Mouse (Mus musculus) regulatory T cell (primary cell): ENCODE measurements around the gene Fgf10.

Source experiments
- in situ Hi-C: fragments of 300-600 bp; cut with MboI, MseI; formaldehyde crosslinking; loops from one replicate; pipeline ENCODE4 v1.15.1; 2025; ENCODE audit warnings: high pct_unique_total_duplicates

Gene Fgf10

DNA sequence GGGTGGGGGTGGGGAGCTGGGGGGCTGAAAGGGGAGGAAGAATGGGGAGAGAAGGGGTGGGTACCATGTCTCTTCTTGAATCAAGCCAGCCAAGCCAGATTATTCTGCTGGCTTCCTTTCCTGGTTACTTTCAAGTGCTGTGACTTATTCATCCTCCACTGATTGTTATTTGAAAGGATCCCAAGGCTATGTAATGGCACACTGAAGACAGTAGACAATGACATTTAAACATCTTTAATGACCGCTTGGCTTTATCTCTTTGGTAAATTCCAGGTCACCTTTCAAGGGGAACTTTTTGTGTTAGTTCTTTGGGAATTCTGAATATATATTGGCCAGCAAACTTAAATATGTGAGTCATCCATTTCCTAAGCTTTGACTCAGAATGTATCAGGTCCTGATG lies 47.1 kb downstream of the Fgf10 start:
- in situ Hi-C loops = no loop called here

DNA sequence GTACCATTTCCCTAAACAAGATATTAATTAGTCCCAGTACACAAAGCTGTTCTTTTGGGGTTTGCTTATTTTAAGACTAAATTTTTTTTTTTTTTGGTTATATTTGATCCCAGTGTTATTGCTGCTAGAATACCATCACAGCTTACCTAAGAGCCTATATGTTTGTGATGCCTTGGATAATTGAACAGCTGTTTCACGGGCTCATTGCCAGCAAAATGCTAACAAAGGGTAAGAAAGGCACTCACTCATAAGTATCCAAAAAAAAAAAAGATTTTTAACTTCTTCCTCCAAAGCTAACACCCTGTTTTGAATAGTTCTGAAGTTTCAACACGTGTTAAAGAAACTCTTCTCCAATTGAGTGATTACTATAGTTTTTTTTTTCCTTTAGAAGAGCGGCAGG lies 48.8 kb downstream of the Fgf10 start:
- in situ Hi-C loops = no loop called here

DNA sequence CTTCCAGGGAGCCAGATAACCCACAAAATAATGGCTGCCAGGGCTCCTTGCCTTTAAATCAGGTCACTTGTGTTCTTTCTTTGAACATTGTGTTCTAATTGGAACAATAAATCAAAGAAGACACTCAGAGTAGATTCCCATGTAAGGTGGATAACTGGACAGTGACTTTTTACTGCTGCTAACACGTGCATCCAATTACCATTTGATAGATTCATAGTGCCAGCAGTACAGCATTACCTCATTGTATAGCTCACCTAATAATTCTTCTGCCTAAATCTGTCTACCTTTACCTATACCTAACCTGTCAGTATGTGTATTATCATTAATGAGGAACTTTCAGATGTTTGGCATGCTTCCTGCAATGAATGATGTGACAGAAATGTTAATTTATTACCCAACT lies 52.1 kb downstream of the Fgf10 start:
- in situ Hi-C loops = no loop called here

DNA sequence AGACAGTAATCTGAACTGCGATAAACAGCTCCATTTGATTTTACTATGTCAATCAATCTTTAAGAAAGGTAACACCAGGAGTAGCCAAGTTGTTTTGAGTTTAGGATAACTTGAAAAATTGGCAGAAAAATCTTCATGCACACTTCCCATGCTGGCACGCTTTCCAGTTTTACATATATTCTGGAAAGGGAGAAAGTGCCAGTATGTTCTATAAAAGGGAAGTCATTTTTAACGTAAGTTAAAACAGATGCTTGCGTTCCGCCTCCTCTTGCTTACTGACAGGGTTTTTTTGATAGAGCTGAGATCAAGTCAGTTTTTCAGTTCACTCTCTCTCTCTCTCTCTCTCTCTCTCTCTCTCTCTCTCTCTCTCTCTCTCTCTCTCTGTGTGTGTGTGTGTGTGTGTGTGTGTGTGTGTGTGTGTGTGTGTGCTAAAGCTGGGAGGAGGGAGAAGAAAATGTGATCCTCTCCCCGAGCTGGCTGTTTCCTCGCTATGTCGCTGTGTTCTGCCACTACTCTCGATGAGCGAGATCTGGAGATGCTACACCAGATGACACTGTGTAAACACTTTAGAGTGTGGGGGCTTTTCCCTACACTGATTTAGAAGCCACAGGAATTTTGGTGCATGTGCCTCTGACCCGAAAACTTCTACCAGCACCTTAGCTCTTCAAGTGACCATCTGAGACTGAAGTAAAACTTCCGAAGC lies 62.4 kb downstream of the Fgf10 start:
- in situ Hi-C loops = no loop called here

DNA sequence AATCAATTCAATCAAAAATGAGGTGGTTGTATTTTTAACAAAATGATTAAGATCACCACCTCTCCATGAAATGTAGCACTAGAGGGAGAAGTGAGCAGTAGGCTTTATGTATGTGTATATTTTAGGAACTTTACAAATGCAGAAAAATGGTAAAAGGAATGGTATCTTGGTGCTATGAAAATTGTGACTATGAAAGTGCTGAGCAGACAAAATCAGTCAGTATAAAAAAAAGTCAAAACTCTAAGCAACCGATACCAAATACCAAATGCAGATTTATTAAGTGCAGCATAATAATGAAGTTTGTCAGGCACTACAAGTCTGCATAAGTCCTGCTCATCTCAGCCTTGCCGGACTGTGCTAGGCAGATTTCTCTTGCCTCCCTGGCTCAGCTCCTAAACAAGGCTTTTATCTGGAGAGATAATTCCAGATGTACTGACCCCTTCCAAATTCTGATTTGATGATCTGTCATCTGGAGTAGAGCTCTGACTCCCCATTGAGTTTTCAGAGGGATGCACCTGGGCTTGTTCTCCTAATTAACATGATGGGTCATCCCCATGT lies 70.3 kb downstream of the Fgf10 start:
- in situ Hi-C loops = no loop called here

DNA sequence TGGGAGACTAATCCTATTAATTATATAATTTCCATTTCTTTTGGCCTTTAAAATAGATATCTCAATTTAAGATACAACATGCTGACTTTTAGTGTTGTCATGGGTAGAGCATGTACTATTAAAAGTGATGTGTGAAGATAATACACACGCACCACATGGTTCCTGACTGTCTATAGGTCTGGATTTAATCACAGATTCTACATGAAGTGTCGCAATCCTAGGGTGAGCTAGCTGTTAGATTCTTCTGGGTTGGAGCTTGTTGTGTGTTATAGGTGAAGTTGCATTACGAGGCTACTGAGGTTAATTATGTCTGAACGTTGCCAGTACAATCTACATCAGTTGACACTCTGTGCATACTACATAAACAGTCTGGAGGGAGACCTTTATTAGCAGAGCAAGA lies 73.2 kb downstream of the Fgf10 start:
- in situ Hi-C loops = no loop called here

DNA sequence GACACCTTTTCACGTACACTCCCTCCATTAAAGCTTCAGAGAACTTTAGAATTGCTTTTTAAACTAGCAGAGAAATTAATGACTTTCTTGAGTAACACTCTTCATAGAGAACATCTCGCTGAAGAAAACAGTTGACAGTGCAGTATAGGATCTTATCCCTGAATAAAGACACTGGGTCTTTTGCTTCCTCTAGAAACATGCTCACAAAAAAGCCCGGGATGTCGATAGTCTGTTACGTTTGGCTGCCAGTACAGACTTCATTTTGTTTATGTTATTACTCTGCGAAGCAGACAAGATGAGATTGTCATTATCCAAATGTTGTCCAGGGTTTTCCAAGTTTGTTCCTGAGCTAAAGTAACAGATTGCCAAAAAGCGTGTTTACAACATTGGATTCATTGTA lies 75.2 kb downstream of the Fgf10 start:
- in situ Hi-C loops = no loop called here

DNA sequence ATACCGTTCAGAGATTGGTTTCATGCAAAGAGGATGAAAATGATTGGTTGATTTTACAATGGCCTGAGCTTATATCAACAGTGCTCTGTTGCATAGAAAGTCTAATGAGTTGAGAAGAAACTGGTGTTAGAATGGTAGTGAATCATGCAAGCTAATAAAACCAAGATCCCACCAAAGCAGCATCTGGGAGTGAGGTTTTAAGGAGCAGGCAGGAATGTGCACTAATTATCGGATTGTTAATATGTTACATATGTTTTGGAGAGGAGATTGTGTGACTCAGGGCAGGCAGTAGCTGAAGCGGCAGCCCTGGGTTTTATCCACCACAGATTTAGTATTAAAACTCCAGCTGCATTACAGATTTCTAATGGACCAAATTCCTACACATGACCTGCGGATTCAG lies 76.8 kb downstream of the Fgf10 start:
- in situ Hi-C loops = no loop called here

DNA sequence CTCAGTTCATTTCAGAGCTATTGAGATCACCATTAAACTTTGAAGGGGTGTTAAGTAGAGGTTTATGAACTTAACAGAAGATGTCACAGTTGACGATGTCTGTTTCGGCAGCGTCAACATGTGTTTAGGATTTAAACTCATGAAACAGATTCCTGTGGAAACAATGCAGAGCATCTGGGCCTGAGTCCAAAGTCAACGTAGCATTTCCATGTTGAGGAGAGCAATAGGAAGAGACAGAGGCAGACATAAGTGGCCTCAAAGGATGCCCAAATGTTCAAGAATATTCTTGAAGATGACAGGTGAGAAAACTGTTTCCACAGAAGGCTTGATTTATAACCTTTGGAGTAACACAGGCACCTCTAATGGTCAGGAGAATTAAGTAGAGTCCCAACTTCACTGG lies 84.4 kb downstream of the Fgf10 start:
- in situ Hi-C loops = no loop called here

DNA sequence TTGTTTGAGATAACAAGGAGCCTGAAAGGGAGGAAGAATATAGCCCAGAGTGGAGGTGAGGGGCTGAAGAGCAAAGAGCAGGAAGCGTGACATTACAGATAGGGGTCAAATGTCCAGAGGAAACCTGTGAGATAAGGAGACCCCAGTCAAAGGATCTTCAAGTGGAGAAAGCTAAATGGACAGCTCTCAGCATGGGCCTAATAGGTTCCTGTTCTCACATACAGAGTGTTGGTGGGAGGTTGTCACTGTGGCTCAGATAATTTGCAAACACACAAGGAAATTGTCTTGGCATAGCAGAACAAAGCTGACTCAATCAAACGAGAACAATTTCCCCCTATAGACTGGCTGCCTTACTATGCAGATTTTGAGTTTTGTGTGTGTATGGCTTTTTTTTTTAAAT lies 89.4 kb downstream of the Fgf10 start:
- in situ Hi-C loops = no loop called here

DNA sequence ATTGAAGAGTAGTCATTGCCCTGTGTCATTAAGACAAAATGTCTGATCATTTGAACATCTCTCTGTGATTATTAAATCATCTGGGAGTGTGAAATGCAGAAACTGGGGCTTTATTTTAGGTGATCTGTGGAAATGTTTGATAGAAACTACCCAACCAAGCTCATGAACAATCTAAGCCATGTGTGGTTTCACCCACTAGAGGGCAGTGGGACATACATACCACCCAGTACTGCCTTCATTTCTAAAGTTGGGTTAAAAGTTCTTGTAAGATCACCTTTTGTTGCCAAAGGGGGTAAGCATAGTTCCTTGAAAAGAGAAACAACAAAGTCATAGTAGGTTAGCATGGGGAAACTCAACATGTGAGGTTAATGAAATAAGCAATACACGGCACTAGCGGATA lies 93.4 kb downstream of the Fgf10 start:
- in situ Hi-C loops = no loop called here

DNA sequence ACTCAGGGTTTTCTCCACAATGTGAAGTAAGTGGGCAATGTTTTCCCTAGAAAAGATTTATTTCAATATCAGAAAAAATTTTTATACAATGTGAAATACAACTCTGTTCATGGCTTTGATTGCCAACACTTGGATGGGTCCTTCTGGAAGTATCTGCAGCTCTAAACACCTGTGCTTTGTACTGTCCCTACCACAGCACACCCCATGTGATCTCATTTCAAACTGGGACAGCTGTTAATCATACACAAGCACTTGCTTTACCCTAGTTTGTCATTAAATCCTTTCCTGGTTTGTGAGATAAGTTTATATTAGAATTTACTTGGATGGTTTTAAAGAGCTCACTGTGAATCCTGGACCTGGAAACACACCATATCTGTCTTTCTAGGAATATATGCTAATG lies 102.6 kb downstream of the Fgf10 start:
- in situ Hi-C loops = no loop called here

DNA sequence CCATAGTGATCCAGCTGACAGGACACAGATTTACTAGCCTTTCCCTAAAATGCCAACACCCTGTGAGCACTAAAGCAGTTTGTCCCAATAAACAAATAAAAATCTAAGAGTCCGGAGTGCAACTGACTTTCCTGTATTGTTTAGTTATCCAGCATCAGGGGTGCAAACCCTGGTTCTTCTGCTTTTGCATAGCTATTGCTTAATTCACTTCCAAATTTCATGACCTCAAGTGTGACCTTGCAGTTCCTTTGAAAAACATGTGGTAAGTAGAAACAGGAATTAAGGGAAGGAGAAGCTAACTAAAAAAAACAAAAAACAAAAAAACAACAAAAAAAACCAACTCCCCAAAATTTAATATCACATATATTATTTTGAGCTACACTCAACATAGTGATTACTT lies 105.6 kb downstream of the Fgf10 start:
- in situ Hi-C loops = no loop called here

DNA sequence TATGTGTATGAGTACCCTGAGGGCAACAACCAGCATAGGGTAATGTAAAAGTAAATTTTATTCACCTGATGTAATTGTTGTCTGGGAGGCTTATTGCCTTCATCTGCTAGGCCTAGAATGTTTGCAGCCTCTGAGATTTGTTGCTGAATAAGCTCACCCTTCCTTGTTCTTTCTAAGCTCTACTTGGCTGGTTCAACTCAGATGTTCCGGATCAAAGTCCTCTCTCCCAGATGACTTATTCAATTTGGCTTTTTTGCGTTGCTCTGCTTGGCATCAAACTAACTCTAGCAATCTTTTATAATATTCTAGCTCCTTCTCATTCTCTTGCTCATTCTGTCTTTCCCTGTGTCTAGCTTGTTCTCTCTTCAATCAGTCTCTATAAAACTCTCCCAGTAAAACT lies 109.6 kb downstream of the Fgf10 start:
- in situ Hi-C loops = no loop called here

DNA sequence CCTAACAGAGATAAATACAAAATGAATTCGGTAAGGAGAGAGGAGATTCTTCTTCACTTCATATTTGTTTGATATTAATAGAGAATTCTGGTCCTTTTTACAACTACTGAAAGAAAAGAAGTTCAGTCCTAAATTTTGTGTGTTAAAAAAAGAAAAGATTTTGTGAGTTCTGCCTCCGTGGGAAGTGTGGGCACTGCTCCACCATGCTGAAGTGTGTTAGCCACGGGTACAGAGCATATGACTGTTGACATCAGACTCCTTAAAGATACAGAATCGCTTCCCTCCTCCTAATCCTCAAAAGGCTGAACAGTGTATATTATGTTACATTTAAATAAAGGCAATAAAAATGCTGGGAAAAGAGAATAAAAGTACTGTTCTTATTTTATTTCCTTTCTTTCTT lies 122.2 kb downstream of the Fgf10 start:
- in situ Hi-C loops = no loop called here

DNA sequence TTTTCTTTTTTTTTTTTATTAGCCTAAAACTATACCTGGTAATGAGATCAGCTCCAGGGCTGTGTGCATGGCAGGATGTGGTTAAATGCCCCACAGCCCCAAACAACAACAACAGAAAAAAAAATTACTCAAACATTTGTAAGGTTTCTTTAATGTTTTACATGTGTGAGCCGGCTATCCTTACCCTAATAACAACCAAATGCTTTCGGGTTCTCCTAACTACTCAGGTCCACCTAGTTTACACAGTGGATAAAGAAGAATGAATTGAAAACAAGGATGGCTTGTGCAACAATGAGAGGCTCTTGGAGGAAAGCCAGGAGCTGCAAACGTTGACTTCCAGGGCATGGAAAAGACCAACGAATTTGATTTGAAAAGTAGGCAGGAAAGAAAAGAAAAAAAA lies 122.6 kb downstream of the Fgf10 start:
- in situ Hi-C loops = no loop called here

DNA sequence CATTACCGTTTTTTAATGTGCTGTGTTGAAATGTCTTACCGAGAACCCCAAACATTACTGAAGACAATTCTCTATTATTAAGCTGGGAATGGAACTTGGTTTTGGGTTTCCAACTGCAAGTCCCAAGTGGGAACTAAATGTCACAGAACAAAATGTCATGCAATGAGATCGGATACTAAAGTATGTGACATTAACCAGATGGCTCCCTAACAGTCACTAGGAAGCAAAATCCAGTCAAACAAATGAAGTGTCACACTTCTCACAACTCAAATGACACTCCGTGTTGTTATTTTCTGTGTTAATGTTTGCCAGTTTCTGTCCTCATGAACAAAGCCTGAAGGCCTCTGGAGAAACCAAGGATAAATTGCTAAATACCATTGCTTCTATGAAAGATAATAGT lies 130.6 kb downstream of the Fgf10 start:
- in situ Hi-C loops = no loop called here

DNA sequence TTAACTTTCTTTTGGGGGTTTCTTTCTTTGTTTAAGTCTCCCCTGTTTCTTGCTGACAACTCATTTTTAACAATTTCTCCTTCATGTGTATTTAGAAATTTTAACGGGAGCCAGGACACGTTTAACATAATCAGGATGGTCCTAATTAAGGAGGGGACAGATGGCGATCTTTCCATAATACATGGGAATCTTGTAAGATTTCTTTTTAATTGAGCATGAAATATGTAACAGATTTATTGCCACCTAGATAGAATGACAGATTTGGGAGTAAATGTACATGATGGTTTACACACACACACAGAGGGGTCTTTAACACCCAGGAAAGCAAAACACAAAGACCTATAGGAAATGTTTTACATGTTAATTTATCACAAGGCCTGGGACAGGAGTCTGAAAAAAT lies 137.1 kb downstream of the Fgf10 start:
- in situ Hi-C loops = no loop called here

DNA sequence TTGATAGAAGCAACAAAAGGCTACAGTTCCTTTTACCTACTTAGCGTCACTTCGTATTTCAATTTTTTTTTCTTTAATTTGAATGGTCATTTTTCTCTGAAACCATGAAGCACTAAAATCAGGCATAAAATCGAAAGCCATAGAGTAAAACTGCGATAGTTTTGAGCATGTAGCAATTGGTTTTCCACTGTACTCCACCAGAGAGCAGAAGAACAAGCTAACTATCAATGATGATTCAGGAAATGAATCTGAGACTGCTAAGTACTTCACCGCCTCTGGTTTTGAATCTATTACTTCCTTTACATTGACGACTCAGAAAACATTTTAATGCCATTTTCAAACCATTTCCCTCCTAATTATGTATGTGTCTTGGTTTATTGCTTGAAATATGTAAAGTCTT lies 150.2 kb downstream of the Fgf10 start:
- in situ Hi-C loops = no loop called here

DNA sequence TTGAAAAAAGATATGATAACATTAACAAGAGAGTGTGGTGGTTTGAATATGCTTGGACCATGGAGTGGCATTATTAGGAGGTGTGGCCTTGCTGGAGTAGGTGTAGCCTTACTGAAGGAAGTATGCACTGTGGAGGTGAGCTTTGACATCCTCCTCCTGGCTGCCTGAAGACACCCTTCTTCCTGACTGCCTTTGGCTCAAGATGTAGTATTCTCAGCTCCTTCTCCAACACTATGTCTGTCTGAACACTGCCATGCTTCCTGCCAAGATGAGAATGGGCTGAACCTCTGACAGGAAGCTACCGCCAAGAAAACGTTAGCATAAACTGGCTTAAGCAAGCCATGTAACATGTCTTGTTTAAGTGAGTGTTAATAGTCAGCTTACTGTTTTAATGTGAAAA lies 153.5 kb downstream of the Fgf10 start:
- in situ Hi-C loops = no loop called here

DNA sequence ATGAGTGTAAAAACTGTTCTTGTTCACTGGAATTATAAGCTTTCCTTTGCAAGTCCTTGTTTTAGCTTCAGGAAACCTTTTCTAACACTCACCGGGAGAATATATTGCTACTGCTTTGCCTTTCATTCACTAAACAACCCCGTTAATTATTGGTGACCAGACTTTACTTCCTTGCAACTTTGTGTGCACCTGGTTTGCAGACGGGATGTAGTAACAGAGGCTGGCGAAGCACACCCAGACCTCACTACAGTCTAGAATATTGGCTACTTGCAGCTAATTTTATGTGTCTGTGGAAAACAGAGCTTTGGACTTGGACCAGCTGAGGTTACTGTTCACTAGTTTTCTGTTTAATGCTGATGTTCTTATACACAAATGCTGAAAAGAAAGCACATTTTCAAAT lies 155.5 kb downstream of the Fgf10 start:
- in situ Hi-C loops = no loop called here

DNA sequence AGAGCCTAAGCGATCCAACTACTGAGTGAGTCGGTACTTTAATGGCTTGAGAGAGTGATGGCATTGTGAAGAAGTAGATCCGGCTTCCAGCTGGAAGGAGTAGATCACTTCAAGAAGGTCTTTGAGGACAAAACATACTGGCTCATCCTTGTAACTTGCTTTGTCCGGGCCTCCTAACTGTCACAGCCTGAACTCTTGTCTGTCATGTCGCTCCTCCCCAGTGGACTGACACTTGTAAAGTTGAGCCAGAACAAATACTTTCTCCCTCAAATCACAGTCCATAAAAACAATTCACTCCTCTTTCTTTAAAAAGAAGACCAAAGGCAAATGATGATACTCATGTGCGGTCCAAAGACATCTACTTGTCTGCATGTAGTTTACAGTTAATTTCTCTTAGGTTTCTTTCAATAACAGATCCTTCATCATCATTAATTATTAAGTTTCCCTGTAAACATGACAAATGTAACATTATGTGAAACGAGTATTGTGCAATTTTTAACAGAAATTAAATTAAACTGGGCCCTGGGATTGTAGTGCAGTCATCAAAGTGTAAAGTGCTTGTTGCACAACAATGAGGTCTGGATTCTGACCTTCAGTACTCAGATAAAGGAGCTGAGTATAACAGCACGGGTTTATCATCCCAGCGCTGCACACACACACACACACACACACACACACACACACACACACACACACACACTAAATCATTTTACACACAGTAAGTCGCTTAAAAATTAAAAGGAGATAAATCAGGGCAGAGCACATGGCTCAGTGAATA lies 159.2 kb downstream of the Fgf10 start:
- in situ Hi-C loops = no loop called here

DNA sequence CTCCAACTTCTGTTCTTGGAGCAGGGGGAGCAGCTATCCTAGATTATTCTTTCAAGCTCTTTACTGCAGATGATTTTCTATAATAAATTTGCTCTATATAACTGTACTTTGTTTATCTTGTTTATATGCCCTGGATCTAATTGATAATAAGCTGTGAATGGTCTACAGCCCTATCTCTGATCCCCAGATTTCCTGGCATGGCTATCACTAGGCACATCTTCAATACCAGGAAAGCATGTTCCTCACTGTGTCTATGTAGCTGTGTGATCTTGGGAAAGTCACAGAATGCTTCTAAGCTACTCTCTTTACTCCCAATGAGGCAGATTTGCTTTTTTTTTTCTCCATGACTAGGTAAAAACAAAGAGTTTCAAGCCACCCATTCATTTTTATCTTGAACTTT lies 164.4 kb downstream of the Fgf10 start:
- in situ Hi-C loops = no loop called here
